Mouse (Mus musculus) kidney, embryonic 15.5 days (tissue): ENCODE results near the gene Nags. TPM values are rescaled to one million over a fixed set of nuclear protein-coding genes. Genes with fewer than 3 reads are reported as not detected.

Experiments used
- ATAC-seq: fragments of 200-750 bp; cut with Nextera tagmentation; replicated peaks from 2 replicates; pipeline ENCODE4 v1.8.0; 2017; ENCODE audit warnings: moderate TSS enrichment; ENCODE audit not compliant: low FRiP score
- H3K27ac ChIP-seq: fragments of 300-500 bp; sonication (generic); 2 replicates; pipeline ENCODE4 v1.5.1; 2015; ENCODE audit warnings: mild to moderate bottlenecking, inconsistent platforms
- H3K27me3 ChIP-seq: fragments of 300-500 bp; sonication (generic); 2 replicates; pipeline ENCODE4 v1.6.1; 2015; ENCODE audit warnings: inconsistent platforms
- H3K36me3 ChIP-seq: fragments of 300-500 bp; sonication (generic); 2 replicates; pipeline ENCODE4 v1.6.1; 2015; ENCODE audit warnings: inconsistent platforms
- H3K4me1 ChIP-seq: fragments of 300-500 bp; sonication (generic); 2 replicates; pipeline ENCODE4 v1.6.1; 2015; ENCODE audit warnings: inconsistent platforms
- H3K4me2 ChIP-seq: fragments of 300-500 bp; sonication (generic); 2 replicates; pipeline ENCODE4 v1.6.1; 2015; ENCODE audit warnings: moderate library complexity, mild to moderate bottlenecking, inconsistent platforms
- H3K4me3 ChIP-seq: fragments of 300-500 bp; sonication (generic); replicated peaks from 2 replicates; pipeline ENCODE4 v1.5.1; 2015; ENCODE audit warnings: mild to moderate bottlenecking, inconsistent platforms
- H3K9ac ChIP-seq: fragments of 300-500 bp; sonication (generic); 2 replicates; pipeline ENCODE4 v1.6.1; 2015; ENCODE audit warnings: mild to moderate bottlenecking, inconsistent platforms
- H3K9me3 ChIP-seq: fragments of 300-500 bp; sonication (generic); replicated peaks from 2 replicates; pipeline ENCODE4 v1.6.1; 2016; ENCODE audit warnings: inconsistent platforms
- WGBS: fragments of 180-500 bp; shearing (Covaris S2); methylation state at CpG from one replicate; pipeline ENCODE4 v1.1.7; 2015; ENCODE audit warnings: mixed read lengths; 5-methylcytosine and 5-hydroxymethylcytosine counted together
- polyA plus RNA-seq: library from polyadenylated mRNA; unstranded; fragments of >200 nt; fragmentation: Nextera tagmentation; extraction: Ambion mirVana; gene quantifications from 2 replicates; pipeline ENCODE4 v1.2.1, GENCODE M21; 2015

Nags gene
- polyA plus RNA-seq, 1 experiment from 2014 or later, result 0.19 TPM

DNA sequence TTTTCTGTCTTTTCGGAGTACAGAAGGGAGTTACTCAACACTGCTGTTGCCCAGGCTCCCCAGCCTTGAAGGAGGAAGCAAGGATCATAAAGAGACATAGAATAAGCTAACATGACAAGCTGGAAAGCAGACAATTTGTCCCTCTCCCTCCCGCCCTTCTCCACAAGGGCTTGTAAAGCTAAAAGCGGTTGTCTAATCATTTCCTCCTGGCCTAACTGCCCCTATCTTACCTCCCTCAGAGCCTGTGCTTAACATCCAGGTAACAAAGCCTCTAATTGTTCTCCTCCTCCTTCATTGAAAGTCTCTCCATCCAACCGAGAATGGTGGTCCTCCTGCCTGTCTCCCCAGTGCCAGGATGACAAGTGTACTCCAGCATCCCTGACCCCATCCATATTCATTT, 45.5 kb downstream of the Nags start:
- Histone ChIP-seq H3K4me2 (peak overlapping the region; percentile 91), H3K9me3 (no peaks in the 10 kb centered on the region), H3K27me3 (no peaks in the 10 kb centered on the region), H3K4me3 (peak overlapping the region; percentile 67), H3K4me1 (peaks cover 26% of the 10 kb centered on the region), H3K27ac (peak overlapping the region; percentile 1; the same call in 1 of the 2 replicates), H3K9ac (peak overlapping the region; percentile 71; the same call in 1 of the 2 replicates), H3K36me3 (peaks cover 41% of the 10 kb centered on the region)
- 34% methylated on average over 4 of the region's 4 CpGs for WGBS
- ATAC-seq, result no peak

DNA sequence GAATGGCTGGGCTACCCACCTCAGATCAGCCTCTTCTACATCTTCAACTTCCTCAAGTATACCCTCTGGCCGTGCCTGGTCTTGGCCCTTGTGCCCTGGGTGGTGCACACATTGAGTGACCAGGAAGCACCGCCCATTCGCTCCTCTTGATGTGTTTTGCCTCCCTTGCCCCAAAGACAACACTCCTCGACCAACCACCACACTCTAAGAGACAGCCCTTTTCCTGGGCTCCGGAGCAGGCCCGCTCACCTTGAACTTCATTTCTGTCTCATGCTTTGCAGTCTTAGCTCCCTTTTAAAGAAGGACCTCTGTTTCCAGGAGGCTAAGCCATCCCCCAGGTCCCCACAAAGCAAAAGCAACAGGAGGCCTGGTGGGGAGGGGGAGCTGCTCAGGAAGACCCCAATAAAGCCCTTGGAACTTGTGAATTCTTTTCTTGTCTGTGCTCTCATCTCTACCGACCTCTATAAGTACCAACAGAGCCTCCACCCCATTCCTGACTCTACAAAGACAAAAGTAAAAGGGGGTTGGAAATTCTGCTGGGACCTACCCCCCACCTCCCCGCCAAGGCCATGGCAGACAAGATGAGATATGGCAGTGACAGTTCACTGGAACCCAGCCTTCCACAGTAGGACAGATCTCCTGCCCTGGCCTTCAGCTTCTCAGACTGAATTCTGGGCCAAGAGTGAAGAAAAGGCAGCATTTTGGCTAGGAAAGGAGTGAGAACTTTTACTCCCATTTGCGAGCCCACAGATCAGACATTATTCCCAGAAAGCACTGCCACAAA, 48.5 kb downstream of the Nags start:
- WGBS, result 76% methylated on average over 9 of the region's 9 CpGs

DNA sequence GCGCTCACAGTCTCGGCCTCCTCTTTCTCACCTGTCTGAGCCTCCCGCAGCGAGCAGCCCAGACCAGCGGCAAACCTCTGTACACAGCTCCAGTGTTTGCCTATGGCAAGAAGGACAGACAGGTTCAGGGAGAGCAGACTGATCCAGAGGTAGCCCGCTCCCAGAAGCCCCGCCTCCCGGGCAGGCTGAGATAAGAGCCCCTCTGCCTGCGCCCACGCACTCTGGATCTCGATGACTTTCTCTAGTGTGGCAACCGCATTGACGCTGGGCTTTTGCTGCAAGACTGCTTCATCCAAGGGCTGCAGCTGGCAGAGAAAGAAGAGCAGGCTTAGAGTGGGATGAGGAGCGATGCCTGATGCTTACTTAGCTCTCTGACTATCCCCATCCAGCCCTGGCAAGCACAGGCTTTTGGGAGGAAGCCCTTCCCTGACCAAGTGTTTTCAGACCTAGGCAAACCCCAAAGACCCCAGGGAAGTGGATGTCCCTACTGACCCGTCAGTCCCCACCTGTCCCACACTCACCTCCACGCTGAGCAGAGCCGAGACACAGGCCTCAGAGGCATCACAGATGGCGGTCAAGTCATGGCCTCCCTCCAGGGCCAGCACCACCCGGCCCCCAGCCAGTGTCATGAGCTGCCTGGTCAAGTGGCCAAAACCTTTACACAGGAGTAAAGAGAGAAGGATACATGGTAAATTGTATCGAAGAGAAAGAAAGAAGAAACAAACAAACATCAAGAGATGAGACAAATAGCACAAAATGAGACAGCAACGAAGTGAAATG, 50.9 kb downstream of the Nags start:
- WGBS, result 83% methylated on average over 21 of the region's 21 CpGs
- Histone ChIP-seq H3K27ac (no peak overlapping the region), H3K36me3 (peaks cover 94% of the 10 kb centered on the region), H3K9me3 (no peaks in the 10 kb centered on the region), H3K4me2 (no peak overlapping the region), H3K4me3 (no peak overlapping the region), H3K9ac (no peak overlapping the region), H3K27me3 (no peaks in the 10 kb centered on the region), H3K4me1 (peaks cover 18% of the 10 kb centered on the region)
- no peak for ATAC-seq

More for the DNA sequence above, 48.5 kb downstream of the Nags start:
- no peak overlapping the region for H3K9ac ChIP-seq
- H3K9me3 ChIP-seq, result no peaks in the 10 kb centered on the region
- ATAC-seq, result no peak
- H3K36me3 ChIP-seq, result peaks cover 70% of the 10 kb centered on the region
- H3K4me2 ChIP-seq, result no peak overlapping the region
- peaks cover 22% of the 10 kb centered on the region for H3K4me1 ChIP-seq
- H3K27ac ChIP-seq, result no peak overlapping the region
- H3K27me3 ChIP-seq, result no peaks in the 10 kb centered on the region
- no peak overlapping the region for H3K4me3 ChIP-seq

- Histone ChIP-seq H3K4me1 (peaks cover 16% of the 10 kb centered on the region), H3K9me3 (no peaks in the 10 kb centered on the region), H3K9ac (no peak overlapping the region), H3K4me3 (no peak overlapping the region), H3K4me2 (no peak overlapping the region), H3K36me3 (peaks cover 98% of the 10 kb centered on the region), H3K27me3 (no peaks in the 10 kb centered on the region), H3K27ac (no peak overlapping the region)
- ATAC-seq, result no peak
- WGBS, result 69% methylated on average over 6 of the region's 6 CpGs
These were observed 52.9 kb downstream of the Nags start for GRCm38 (mm10) chr11:102198245-102198644.

Other genes with a start within 250 kb of the Nags start
- 0.83 and 1.4 TPM in 2 replicates for gene Sost, start 178.5 kb upstream of the Nags start, polyA plus RNA-seq
- not detected in 2 replicates for gene Cfap97d1, start 161.2 kb upstream of the Nags start, polyA plus RNA-seq
- 32.8 and 33.8 TPM in 2 replicates for gene Dusp3, start 158.5 kb upstream of the Nags start, polyA plus RNA-seq
- gene Mpp3, start 117.1 kb upstream of the Nags start, polyA plus RNA-seq, result 7.8 and 11.0 TPM in 2 replicates
- 0.82 and 1.1 TPM in 2 replicates for gene Cd300lg, start 104.0 kb upstream of the Nags start, polyA plus RNA-seq
- gene Mpp2, start 57.0 kb upstream of the Nags start, polyA plus RNA-seq, result 14.0 and 14.2 TPM in 2 replicates
- gene Ppy, start 44.2 kb upstream of the Nags start, polyA plus RNA-seq, result not detected in 2 replicates
- 3.6 TPM in 1 of 2 replicates, not detected in the other for gene Pyy, start 37.7 kb upstream of the Nags start, polyA plus RNA-seq
- 35.3 and 36.5 TPM in 2 replicates for gene Tmem101, start 10.9 kb downstream of the Nags start, polyA plus RNA-seq
- 122 and 135 TPM in 2 replicates for gene Lsm12, start 39.8 kb downstream of the Nags start, polyA plus RNA-seq
- 39.7 and 43.4 TPM in 2 replicates for gene G6pc3, start 44.1 kb downstream of the Nags start, polyA plus RNA-seq
- gene Hdac5, start 84.7 kb downstream of the Nags start, polyA plus RNA-seq, result 47.4 and 48.4 TPM in 2 replicates
- gene BC030867, start 103.4 kb downstream of the Nags start, polyA plus RNA-seq, result 18.1 and 22.2 TPM in 2 replicates
- 0.10 and 0.13 TPM in 2 replicates for gene Asb16, start 123.2 kb downstream of the Nags start, polyA plus RNA-seq
- 48.9 and 57.9 TPM in 2 replicates for gene Tmub2, start 139.4 kb downstream of the Nags start, polyA plus RNA-seq
- gene Atxn7l3, start 151.1 kb downstream of the Nags start, polyA plus RNA-seq, result 12.3 and 14.0 TPM in 2 replicates
- gene Ubtf, start 174.2 kb downstream of the Nags start, polyA plus RNA-seq, result 95.3 and 100 TPM in 2 replicates
- gene Slc4a1, start 220.7 kb downstream of the Nags start, polyA plus RNA-seq, result 12.8 and 20.2 TPM in 2 replicates
- 2.5 and 4.9 TPM in 2 replicates for gene Rundc3a, start 247.9 kb downstream of the Nags start, polyA plus RNA-seq